Mouse (Mus musculus): ENCODE data around the gene Gm10563. TPM values are rescaled to one million over a fixed set of nuclear protein-coding genes. Genes with fewer than 3 reads are reported as not detected.
"Not testable (repeated sequence)": the region's sequence is repeated elsewhere in the genome, so short reads cannot be mapped to it uniquely, and the experiment has no call there.

The Gm10563 gene
- polyA plus RNA-seq (2015; fragmentation: Nextera tagmentation; extraction: Ambion mirVana), result not detected in 2 replicates

DNA sequence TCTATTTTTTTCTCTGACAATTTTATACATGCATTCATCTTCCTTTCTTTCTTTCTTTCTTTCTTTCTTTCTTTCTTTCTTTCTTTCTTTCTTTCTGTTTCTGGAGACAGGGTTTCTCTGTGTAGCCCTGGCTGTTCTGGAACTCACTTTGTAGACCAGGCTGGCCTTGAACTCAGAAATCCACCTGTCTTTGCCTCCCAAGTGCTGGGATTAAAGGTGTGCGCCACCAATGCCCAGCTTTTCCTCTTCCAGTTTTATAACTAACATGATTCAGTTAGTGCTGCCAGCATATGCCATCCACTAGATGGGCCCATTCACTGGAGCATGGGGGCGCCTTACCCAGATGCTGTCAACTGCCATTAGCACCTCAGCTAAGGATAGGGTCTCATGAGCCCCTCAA is at the start of gene Gm10563:
Gm10563 (minus strand) TSS at position 101 of the 400 bp plus-strand sequence.
- DNase-seq (ENCODE audit: low spot score); H3K27ac ChIP-seq; H3K4me2 ChIP-seq (ENCODE audit: low read length); H3K9ac ChIP-seq (ENCODE audit: low read depth, low read length); H3K9me3 ChIP-seq (replicated peaks; ENCODE audit: low read length); H3K27me3 ChIP-seq (ENCODE audit: insufficient read depth, low read length); H3K4me1 ChIP-seq (replicated peaks; ENCODE audit: insufficient read depth, low read length); ATAC-seq (replicated peaks; ENCODE audit: low FRiP score, low read depth); H3K4me3 ChIP-seq (replicated peaks; ENCODE audit: low read depth, low read length): not testable (repeated sequence)
- peaks cover 63% of the 10 kb centered on the region for H3K36me3 ChIP-seq (ENCODE audit: insufficient read depth, low read length)
- WGBS, result 93% methylated on average over 2 of the region's 2 CpGs

DNA sequence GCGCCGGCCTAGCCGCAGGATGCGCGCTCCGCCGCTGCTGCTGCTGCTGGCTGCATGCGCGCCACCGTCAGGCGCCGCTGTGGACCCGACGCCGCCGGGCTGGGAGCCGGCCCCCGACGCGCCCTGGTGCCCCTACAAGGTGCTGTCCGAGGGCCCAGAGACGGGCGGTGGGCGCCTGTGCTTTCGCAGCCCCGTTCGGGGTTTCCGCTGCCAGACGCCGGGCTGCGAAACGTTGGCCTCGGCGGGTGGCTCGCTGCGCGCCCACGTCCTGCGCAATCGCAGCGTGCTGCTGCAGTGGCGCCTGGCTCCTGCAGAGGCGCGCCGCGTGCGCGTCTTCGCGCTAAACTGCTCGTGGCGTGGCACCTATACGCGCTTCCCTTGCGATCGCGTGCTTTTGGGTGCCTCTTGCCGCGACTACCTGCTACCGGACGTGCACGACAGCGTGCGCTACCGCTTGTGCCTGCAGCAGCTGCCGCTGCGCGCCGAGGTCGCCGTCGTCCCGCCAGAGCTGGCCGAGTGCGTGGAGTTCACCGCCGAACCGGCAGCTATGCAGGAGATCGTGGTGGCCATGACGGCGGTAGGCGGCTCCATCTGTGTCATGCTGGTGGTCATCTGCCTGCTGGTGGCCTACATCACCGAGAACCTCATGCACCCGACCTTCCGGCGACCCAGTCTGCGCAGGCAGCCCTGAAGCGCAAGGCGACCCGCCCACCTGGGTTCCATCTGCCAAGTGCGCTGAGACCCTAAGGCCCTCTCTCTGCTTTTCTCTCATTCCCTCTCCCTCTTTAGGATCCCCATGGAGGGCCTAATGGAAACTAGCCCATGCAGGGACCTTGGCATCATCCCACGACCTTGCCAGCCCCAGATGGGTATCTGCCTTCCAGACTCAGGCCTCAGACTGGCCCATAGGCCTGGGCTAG is 49.5 kb upstream of the Gm10563 start:
- H3K4me1 ChIP-seq (replicated peaks; ENCODE audit: insufficient read depth, low read length), result 0 out of 2 replicates have a peak, but pooled peaks cover 6% of the 10 kb centered on the region
- peak overlapping the region; percentile 75 for H3K9ac ChIP-seq (ENCODE audit: low read depth, low read length)
- WGBS, result under 1% methylated on average over 85 of the region's 92 CpGs
- ATAC-seq (replicated peaks; ENCODE audit: low FRiP score, low read depth) (peak; percentile 57), DNase-seq (ENCODE audit: low spot score) (peak; percentile 51)
- H3K27me3 ChIP-seq (ENCODE audit: insufficient read depth, low read length), result no peaks in the 10 kb centered on the region
- H3K36me3 ChIP-seq (ENCODE audit: insufficient read depth, low read length), result no peaks in the 10 kb centered on the region
- 0 out of 2 replicates have a peak overlapping the region, but pooled peaks have one; percentile 19 for H3K27ac ChIP-seq
- peak overlapping the region; percentile 66 for H3K4me3 ChIP-seq (replicated peaks; ENCODE audit: low read depth, low read length)
- TF ChIP-seq CTCF (IDR thresholded peaks at IDR 0.05; ENCODE audit: low read depth), result 0 out of 2 replicates have a peak, but pooled peaks have one; percentile 34
- H3K4me2 ChIP-seq (ENCODE audit: low read length), result peak overlapping the region; percentile 96
- H3K9me3 ChIP-seq (replicated peaks; ENCODE audit: low read length), result no peaks in the 10 kb centered on the region

DNA sequence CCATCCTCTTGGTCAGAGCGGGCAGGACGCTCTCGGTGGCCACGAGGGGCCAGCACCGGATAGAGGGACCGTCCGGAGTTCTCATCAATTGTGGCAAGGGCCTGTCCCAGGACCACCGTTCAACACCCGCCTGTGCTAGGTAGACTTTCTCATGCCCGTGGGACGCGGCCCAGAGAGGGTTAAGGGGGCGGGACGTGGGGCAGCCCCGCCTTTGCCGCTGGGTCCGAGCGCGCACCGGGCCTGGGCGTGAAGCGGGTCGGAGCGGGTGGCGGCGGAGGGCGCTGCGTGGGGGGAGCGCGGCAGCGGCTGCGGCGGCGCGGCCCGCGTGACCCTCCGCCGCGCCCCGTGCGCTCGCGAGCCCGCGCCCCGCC is 48.9 kb upstream of the Gm10563 start, which contains the start of gene Fndc10:
Fndc10 (plus strand) TSS at position 232 of the 371 bp plus-strand sequence.
- Histone ChIP-seq H3K27ac (0 out of 2 replicates have a peak within 1 kb of the TSS, but pooled peaks have one; percentile 19), H3K9ac (ENCODE audit: low read depth, low read length) (peak within 1 kb of the TSS; percentile 75), H3K27me3 (ENCODE audit: insufficient read depth, low read length) (no peaks in the 10 kb centered on the region), H3K4me1 (replicated peaks; ENCODE audit: insufficient read depth, low read length) (0 out of 2 replicates have a peak, but pooled peaks cover 6% of the 10 kb centered on the region), H3K4me2 (ENCODE audit: low read length) (peak within 1 kb of the TSS; percentile 96), H3K36me3 (ENCODE audit: insufficient read depth, low read length) (no peaks in the 10 kb centered on the region), H3K9me3 (replicated peaks; ENCODE audit: low read length) (no peaks in the 10 kb centered on the region), H3K4me3 (replicated peaks; ENCODE audit: low read depth, low read length) (peak within 1 kb of the TSS; percentile 66)
- TF ChIP-seq CTCF (IDR thresholded peaks at IDR 0.05; ENCODE audit: low read depth), result peak; percentile 39; the same call in 1 of the 2 replicates
- WGBS, result 2% methylated on average over 43 of the region's 47 CpGs
- ATAC-seq (replicated peaks; ENCODE audit: low FRiP score, low read depth) (peak; percentile 73), DNase-seq (ENCODE audit: low spot score) (peak; percentile 65)

DNA sequence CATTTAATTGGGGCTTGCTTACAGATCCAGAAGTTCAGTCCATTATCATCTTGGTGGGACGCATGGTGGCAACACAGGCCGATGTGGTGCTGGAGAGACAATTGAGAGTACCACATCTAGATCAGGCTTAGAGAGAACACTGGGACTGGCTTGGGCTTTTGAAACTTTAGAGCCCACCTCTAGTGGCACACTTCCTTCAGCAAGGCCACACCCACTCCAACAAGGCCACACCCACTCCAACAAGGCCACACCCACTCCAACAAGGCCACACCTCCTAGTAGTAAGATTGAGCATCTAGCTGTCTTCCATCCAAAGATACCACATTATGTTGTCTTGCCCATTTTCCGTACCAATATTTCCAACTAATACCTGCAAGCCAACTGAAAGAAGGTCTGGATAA is 47.2 kb upstream of the Gm10563 start:
- Histone ChIP-seq H3K9ac (ENCODE audit: low read depth, low read length) (no peak overlapping the region), H3K27ac (no peak overlapping the region), H3K27me3 (ENCODE audit: insufficient read depth, low read length) (no peaks in the 10 kb centered on the region), H3K4me3 (replicated peaks; ENCODE audit: low read depth, low read length) (no peak overlapping the region), H3K9me3 (replicated peaks; ENCODE audit: low read length) (no peaks in the 10 kb centered on the region), H3K4me1 (replicated peaks; ENCODE audit: insufficient read depth, low read length) (0 out of 2 replicates have a peak, but pooled peaks cover 6% of the 10 kb centered on the region), H3K36me3 (ENCODE audit: insufficient read depth, low read length) (no peaks in the 10 kb centered on the region), H3K4me2 (ENCODE audit: low read length) (no peak overlapping the region)
- no peak for DNase-seq (ENCODE audit: low spot score)
- ATAC-seq (replicated peaks; ENCODE audit: low FRiP score, low read depth), result no peak
- TF ChIP-seq CTCF (IDR thresholded peaks at IDR 0.05; ENCODE audit: low read depth), result no peak
- WGBS, result 97% methylated on average over 3 of the region's 3 CpGs

DNA sequence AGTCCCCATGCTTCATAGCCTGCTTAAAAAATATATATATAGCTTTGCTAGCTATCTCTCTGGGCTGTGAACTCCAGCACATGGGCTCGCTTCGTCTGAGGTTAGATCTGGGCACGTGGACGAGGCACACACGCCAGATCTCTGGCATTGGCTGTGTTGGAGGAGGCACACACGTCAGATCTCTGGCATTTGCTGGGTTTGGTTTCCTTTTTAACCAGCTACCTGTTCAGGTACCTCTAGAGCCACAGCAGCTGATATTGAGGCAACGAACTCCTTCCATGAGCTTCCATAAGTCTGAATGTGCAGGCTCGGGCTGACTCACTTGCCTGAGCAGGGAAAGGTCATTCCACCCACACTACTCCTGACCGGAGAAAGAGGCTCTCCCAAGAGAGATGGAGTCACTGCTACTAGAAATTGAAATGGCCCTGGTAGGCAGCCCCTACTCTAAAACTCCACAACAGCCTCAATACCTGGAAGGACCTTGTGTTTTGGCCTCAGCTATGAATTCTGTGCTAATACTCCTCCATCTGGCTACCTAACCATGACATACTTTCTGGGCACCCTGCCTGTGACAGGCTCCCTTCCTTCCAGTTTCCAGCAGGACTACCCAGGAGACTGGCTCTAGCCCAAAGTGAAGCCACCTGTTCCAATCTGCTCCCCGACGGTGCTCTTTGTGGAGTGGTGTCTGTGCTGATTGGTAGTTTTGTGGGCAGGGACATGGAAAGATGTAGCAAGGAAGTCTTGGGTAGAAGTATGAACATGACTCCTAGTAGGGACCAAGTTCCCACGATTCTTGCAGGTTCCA is 45.6 kb upstream of the Gm10563 start:
- Histone ChIP-seq H3K4me1 (replicated peaks; ENCODE audit: insufficient read depth, low read length) (0 out of 2 replicates have a peak, but pooled peaks cover 6% of the 10 kb centered on the region), H3K27ac (no peak overlapping the region), H3K4me2 (ENCODE audit: low read length) (no peak overlapping the region), H3K36me3 (ENCODE audit: insufficient read depth, low read length) (no peaks in the 10 kb centered on the region), H3K9ac (ENCODE audit: low read depth, low read length) (no peak overlapping the region), H3K4me3 (replicated peaks; ENCODE audit: low read depth, low read length) (no peak overlapping the region), H3K9me3 (replicated peaks; ENCODE audit: low read length) (no peaks in the 10 kb centered on the region), H3K27me3 (ENCODE audit: insufficient read depth, low read length) (no peaks in the 10 kb centered on the region)
- WGBS, result 77% methylated on average over 12 of the region's 12 CpGs
- no peak for ATAC-seq (replicated peaks; ENCODE audit: low FRiP score, low read depth)
- no peak for TF ChIP-seq CTCF (IDR thresholded peaks at IDR 0.05; ENCODE audit: low read depth)
- DNase-seq (ENCODE audit: low spot score), result no peak

DNA sequence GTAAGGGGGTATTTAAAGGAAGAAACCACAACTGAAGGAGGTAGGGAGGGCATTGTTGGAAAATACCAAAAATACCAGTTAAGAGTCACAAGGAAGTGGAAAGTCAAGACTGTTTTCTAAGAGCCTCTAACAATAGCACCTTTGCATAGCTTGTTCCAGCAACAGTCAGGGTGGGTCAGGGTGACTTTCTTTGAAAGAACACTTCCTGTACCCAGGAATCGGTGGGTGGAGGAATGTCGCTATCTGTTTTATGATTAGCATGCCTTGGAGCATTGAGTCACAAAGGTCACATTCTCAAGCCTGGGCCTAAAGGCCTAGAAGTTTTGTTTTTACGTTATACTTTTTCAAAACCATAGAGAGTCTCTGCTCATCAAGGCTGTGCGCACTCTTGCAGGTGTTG is 42.6 kb upstream of the Gm10563 start:
- H3K4me3 ChIP-seq (replicated peaks; ENCODE audit: low read depth, low read length); H3K36me3 ChIP-seq (ENCODE audit: insufficient read depth, low read length); H3K27me3 ChIP-seq (ENCODE audit: insufficient read depth, low read length); ATAC-seq (replicated peaks; ENCODE audit: low FRiP score, low read depth); H3K9ac ChIP-seq (ENCODE audit: low read depth, low read length); H3K4me1 ChIP-seq (replicated peaks; ENCODE audit: insufficient read depth, low read length); H3K27ac ChIP-seq; DNase-seq (ENCODE audit: low spot score); H3K4me2 ChIP-seq (ENCODE audit: low read length); H3K9me3 ChIP-seq (replicated peaks; ENCODE audit: low read length): not testable (repeated sequence)
- 72% methylated on average over 4 of the region's 4 CpGs for WGBS

DNA sequence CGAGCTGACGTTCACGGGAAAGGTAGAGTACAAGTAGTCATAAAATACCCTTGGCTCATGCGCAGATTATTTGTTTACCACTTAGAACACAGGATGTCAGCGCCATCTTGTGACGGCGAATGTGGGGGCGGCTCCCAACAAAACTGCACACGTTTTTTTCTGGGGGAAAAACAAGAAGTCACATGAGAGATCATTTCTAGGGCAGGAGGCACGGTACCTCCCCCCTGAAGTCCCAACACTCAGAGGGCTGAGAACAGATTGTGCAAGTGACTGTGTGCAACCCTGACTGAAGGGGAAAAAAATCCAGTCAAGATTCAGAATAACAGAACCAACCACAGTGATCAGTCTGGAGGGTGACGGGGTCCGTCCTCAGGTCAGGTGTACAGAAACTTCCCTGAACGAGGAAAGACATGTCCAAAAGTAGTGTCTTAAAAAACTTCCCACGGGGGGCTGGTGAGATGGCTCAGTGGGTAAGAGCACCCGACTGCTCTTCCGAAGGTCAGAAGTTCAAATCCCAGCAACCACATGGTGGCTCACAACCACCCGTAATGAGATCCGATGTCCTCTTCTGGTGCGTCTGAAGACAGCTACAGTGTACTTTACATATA is 38.6 kb upstream of the Gm10563 start:
- not testable (repeated sequence) for H3K27ac ChIP-seq; H3K4me3 ChIP-seq (replicated peaks; ENCODE audit: low read depth, low read length); H3K4me1 ChIP-seq (replicated peaks; ENCODE audit: insufficient read depth, low read length); H3K9me3 ChIP-seq (replicated peaks; ENCODE audit: low read length); DNase-seq (ENCODE audit: low spot score); H3K36me3 ChIP-seq (ENCODE audit: insufficient read depth, low read length); H3K9ac ChIP-seq (ENCODE audit: low read depth, low read length); ATAC-seq (replicated peaks; ENCODE audit: low FRiP score, low read depth); H3K27me3 ChIP-seq (ENCODE audit: insufficient read depth, low read length); H3K4me2 ChIP-seq (ENCODE audit: low read length)
- 91% methylated on average over 16 of the region's 19 CpGs for WGBS
